Mouse (Mus musculus) midbrain, embryonic 10.5 days (tissue): ENCODE data around the gene Tdrd9. TPM values are rescaled to one million over a fixed set of nuclear protein-coding genes. Genes with fewer than 3 reads are reported as not detected.
"Not testable (repeated sequence)": the region's sequence is repeated elsewhere in the genome, so short reads cannot be mapped to it uniquely, and the experiment has no call there.

ENCODE experiments used
- DNase-seq: peaks from one replicate; pipeline ENCODE4 v3.0.0-alpha.2; 2017; ENCODE audit warnings: low spot score
- H3K27ac ChIP-seq: fragments of 300-500 bp; sonication (generic); replicated peaks from 2 replicates; pipeline ENCODE4 v1.5.1; 2016; ENCODE audit warnings: mild to moderate bottlenecking
- H3K27me3 ChIP-seq: fragments of 300-500 bp; sonication (generic); 2 replicates; pipeline ENCODE4 v1.6.1; 2016; ENCODE audit warnings: low read depth, mild to moderate bottlenecking; ENCODE audit not compliant: poor library complexity, severe bottlenecking
- H3K36me3 ChIP-seq: fragments of 300-500 bp; sonication (generic); 2 replicates; pipeline ENCODE4 v1.6.1; 2016; ENCODE audit warnings: mild to moderate bottlenecking, moderate library complexity
- H3K4me1 ChIP-seq: fragments of 300-500 bp; sonication (generic); 2 replicates; pipeline ENCODE4 v1.6.1; 2016
- H3K4me3 ChIP-seq: fragments of 300-500 bp; sonication (generic); 2 replicates; pipeline ENCODE4 v1.5.1; 2016; ENCODE audit warnings: mild to moderate bottlenecking, moderate library complexity
- H3K9me3 ChIP-seq: fragments of 300-500 bp; sonication (generic); replicated peaks from 2 replicates; pipeline ENCODE4 v1.6.1; 2016; ENCODE audit warnings: mild to moderate bottlenecking
- WGBS: fragments of 180-500 bp; shearing (Covaris S2); methylation state at CpG from one replicate; pipeline ENCODE4 v1.1.7; 2016; 5-methylcytosine and 5-hydroxymethylcytosine counted together
- polyA plus RNA-seq: library from polyadenylated mRNA; unstranded; fragments of >200 nt; fragmentation: Nextera tagmentation; extraction: Ambion mirVana; gene quantifications from 2 replicates; pipeline ENCODE4 v1.2.1, GENCODE M21; 2016

The Tdrd9 gene
- polyA plus RNA-seq, 1 experiment from 2014 or later = 1.0 TPM

GRCm38 (mm10) chr12:111944065-111944987 is 27.0 kb upstream of the Tdrd9 start:
- not testable (repeated sequence) for H3K36me3 ChIP-seq, H3K9me3 ChIP-seq, H3K4me3 ChIP-seq, DNase-seq, H3K27me3 ChIP-seq
- 69% methylated on average over 18 of the region's 20 CpGs for WGBS
- 0 out of 2 replicates have a peak overlapping the region, but pooled peaks have one; percentile 67 for H3K27ac ChIP-seq
- peaks cover 18% of the 10 kb centered on the region for H3K4me1 ChIP-seq

GRCm38 (mm10) chr12:111945115-111945514 is 26.2 kb upstream of the Tdrd9 start:
- peak overlapping the region; percentile 29 for H3K27ac ChIP-seq

GRCm38 (mm10) chr12:111945765-111946655 is 25.3 kb upstream of the Tdrd9 start:
- DNase-seq, H3K36me3 ChIP-seq, H3K27me3 ChIP-seq, H3K9me3 ChIP-seq, H3K4me3 ChIP-seq: not testable (repeated sequence)
- Histone ChIP-seq H3K4me1 (peaks cover 18% of the 10 kb centered on the region), H3K27ac (peak overlapping the region; percentile 29; the same call in 1 of the 2 replicates)
- 68% methylated on average over 11 of the region's 15 CpGs for WGBS

More at GRCm38 (mm10) chr12:111945115-111945514, 26.2 kb upstream of the Tdrd9 start:
- Histone ChIP-seq H3K27me3 (no peaks in the 10 kb centered on the region), H3K36me3 (no peaks in the 10 kb centered on the region), H3K4me1 (peaks cover 18% of the 10 kb centered on the region), H3K4me3 (no peak overlapping the region), H3K9me3 (no peaks in the 10 kb centered on the region)
- WGBS = 79% methylated on average over 8 of the region's 8 CpGs
- DNase-seq = no peak

- no peak for DNase-seq
- 52% methylated on average over 2 of the region's 2 CpGs for WGBS
- Histone ChIP-seq H3K4me1 (peaks cover 18% of the 10 kb centered on the region), H3K27ac (peak overlapping the region; percentile 49; the same call in 1 of the 2 replicates), H3K9me3 (no peaks in the 10 kb centered on the region), H3K27me3 (no peaks in the 10 kb centered on the region), H3K4me3 (no peak overlapping the region), H3K36me3 (no peaks in the 10 kb centered on the region)
Measured at GRCm38 (mm10) chr12:111946716-111947115, 24.6 kb upstream of the Tdrd9 start.

- WGBS = 85% methylated on average over 5 of the region's 5 CpGs
- H3K27me3 ChIP-seq = no peaks in the 10 kb centered on the region
- no peaks in the 10 kb centered on the region for H3K36me3 ChIP-seq
- no peak for DNase-seq
- no peak overlapping the region for H3K27ac ChIP-seq
- no peaks in the 10 kb centered on the region for H3K9me3 ChIP-seq
- H3K4me3 ChIP-seq = no peak overlapping the region
- H3K4me1 ChIP-seq = peaks cover 5% of the 10 kb centered on the region; the same call in 1 of the 2 replicates
Measured at GRCm38 (mm10) chr12:111950486-111950885, 20.9 kb upstream of the Tdrd9 start.

- 76% methylated on average over 5 of the region's 5 CpGs for WGBS
- no peak overlapping the region for H3K27ac ChIP-seq
- no peaks in the 10 kb centered on the region for H3K36me3 ChIP-seq
- no peaks in the 10 kb centered on the region for H3K9me3 ChIP-seq
- no peaks in the 10 kb centered on the region for H3K27me3 ChIP-seq
- DNase-seq = no peak
- H3K4me3 ChIP-seq = no peak overlapping the region
- 0 out of 2 replicates have a peak, but pooled peaks cover 3% of the 10 kb centered on the region for H3K4me1 ChIP-seq
Measured at GRCm38 (mm10) chr12:111951701-111952100, 19.7 kb upstream of the Tdrd9 start.

GRCm38 (mm10) chr12:111956173-111956572 is 15.2 kb upstream of the Tdrd9 start:
- 0 out of 2 replicates have a peak, but pooled peaks cover 3% of the 10 kb centered on the region for H3K4me1 ChIP-seq
- H3K9me3 ChIP-seq = peaks cover 9% of the 10 kb centered on the region; the same call in 1 of the 2 replicates
- H3K27me3 ChIP-seq = no peaks in the 10 kb centered on the region
- H3K36me3 ChIP-seq = peaks cover 22% of the 10 kb centered on the region
- 82% methylated on average over 5 of the region's 5 CpGs for WGBS
- DNase-seq = no peak
- no peak overlapping the region for H3K27ac ChIP-seq
- no peak overlapping the region for H3K4me3 ChIP-seq

- Histone ChIP-seq H3K27ac (no peak overlapping the region), H3K36me3 (peaks cover 41% of the 10 kb centered on the region), H3K4me1 (0 out of 2 replicates have a peak, but pooled peaks cover 3% of the 10 kb centered on the region), H3K27me3 (no peaks in the 10 kb centered on the region), H3K4me3 (no peak overlapping the region), H3K9me3 (peaks cover 9% of the 10 kb centered on the region; the same call in 1 of the 2 replicates)
- peak; percentile 69 for DNase-seq
- WGBS = 52% methylated on average over 9 of the region's 9 CpGs
Measured at GRCm38 (mm10) chr12:111958101-111958865, 13.1 kb upstream of the Tdrd9 start.

- Histone ChIP-seq H3K9me3 (peaks cover 9% of the 10 kb centered on the region; the same call in 1 of the 2 replicates), H3K4me1 (peaks cover 16% of the 10 kb centered on the region), H3K27me3 (no peaks in the 10 kb centered on the region), H3K4me3 (no peak overlapping the region), H3K36me3 (peaks cover 48% of the 10 kb centered on the region), H3K27ac (no peak overlapping the region)
- WGBS = 91% methylated on average over 5 of the region's 5 CpGs
- DNase-seq = no peak
Measured at GRCm38 (mm10) chr12:111963339-111963738, 8.0 kb upstream of the Tdrd9 start.

GRCm38 (mm10) chr12:111966683-111967173 is 4.6 kb upstream of the Tdrd9 start, which contains the start of gene Atp5mpl:
Atp5mpl (minus strand) TSS chr12:111966977.
- under 1% methylated on average over 37 of the region's 37 CpGs for WGBS
- peak; percentile 97 for DNase-seq
- peaks cover 21% of the 10 kb centered on the region for H3K36me3 ChIP-seq
- H3K4me1 ChIP-seq = peaks cover 16% of the 10 kb centered on the region
- H3K4me3 ChIP-seq = peak within 1 kb of the TSS; percentile 96
- H3K27me3 ChIP-seq = no peaks in the 10 kb centered on the region
- no peaks in the 10 kb centered on the region for H3K9me3 ChIP-seq
- peak within 1 kb of the TSS; percentile 95 for H3K27ac ChIP-seq

GRCm38 (mm10) chr12:111970085-111970484 is 1.3 kb upstream of the Tdrd9 start:
- H3K4me3 ChIP-seq = no peak overlapping the region
- H3K36me3 ChIP-seq = no peaks in the 10 kb centered on the region
- 83% methylated on average over 4 of the region's 4 CpGs for WGBS
- H3K27ac ChIP-seq = no peak overlapping the region
- no peaks in the 10 kb centered on the region for H3K9me3 ChIP-seq
- H3K4me1 ChIP-seq = peaks cover 15% of the 10 kb centered on the region
- no peak for DNase-seq
- H3K27me3 ChIP-seq = no peaks in the 10 kb centered on the region
